Mouse (Mus musculus): ENCODE results near the gene Tceanc2. TPM values are rescaled to one million over a fixed set of nuclear protein-coding genes. Genes with fewer than 3 reads are reported as not detected.

The Tceanc2 gene
- total and polyA plus RNA-seq, 3 experiments = 15.1 to 65.8 (median 17.6) TPM

- Histone ChIP-seq H3K36me3 (replicated peaks) (no peaks in the 10 kb centered on the region), H3K4me1 (ENCODE audit: insufficient read depth, low read depth, low read length) (no peaks in the 10 kb centered on the region), H3K27me3 (ENCODE audit: insufficient read depth, low read length) (peaks cover 46% of the 10 kb centered on the region), H3K9me3 (replicated peaks) (no peaks in the 10 kb centered on the region), H3K4me3 (ENCODE audit: low read depth, low read length) (no peak within 1 kb of the TSS)
- DNase-seq (ENCODE audit: low spot score) (no peak), ATAC-seq (ENCODE audit: extremely low read depth, insufficient number of reproducible peaks, low FRiP score, poor library complexity, severe bottlenecking) (no peak)
- no peak for TF ChIP-seq TAL1 (conservative IDR thresholded peaks at IDR 0.05; ENCODE audit: low read depth, low read length)
- no peak for TF ChIP-seq POLR2AphosphoS5 (IDR thresholded peaks at IDR 0.05; ENCODE audit: insufficient replicate concordance, low read depth, low read length)
- no peak for TF ChIP-seq GATA1 (IDR thresholded peaks at IDR 0.05; ENCODE audit: borderline replicate concordance, low read length)
- no peak for TF ChIP-seq CTCF (IDR thresholded peaks at IDR 0.05; ENCODE audit: low read depth, low read length)
- no peak for TF ChIP-seq GATA2 (IDR thresholded peaks at IDR 0.05; ENCODE audit: borderline replicate concordance, low read depth, low read length)
Observed at GRCm38 (mm10) chr4:107096841-107097373, 82.0 kb downstream of the Tceanc2 start, which contains the start of gene Cdcp2. Cdcp2 (plus strand) TSS chr4:107096891.

DNA sequence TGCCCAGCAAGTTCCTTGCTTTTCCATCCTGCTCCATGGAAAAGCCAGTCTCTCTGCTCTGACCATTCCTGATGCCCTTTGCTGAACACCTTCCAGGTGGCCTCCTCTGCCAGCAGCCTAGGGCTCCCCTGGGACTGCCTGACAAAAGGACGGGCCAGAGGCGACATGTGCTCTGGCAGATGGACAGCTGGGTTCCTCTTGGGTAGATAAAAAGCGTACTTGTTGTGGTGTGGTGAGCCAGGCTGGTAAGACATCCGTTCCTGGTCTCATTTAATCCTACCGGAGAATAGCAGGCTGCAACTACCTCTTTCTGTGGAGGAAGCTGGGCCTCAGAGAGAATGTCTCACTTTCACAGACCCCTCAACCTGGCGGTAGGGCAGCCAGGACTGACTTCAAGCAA is 82.9 kb downstream of the Tceanc2 start:
- H3K9me3 ChIP-seq (replicated peaks) = no peaks in the 10 kb centered on the region
- H3K4me1 ChIP-seq (ENCODE audit: insufficient read depth, low read depth, low read length) = no peaks in the 10 kb centered on the region
- peaks cover 55% of the 10 kb centered on the region for H3K27me3 ChIP-seq (ENCODE audit: insufficient read depth, low read length)
- DNase-seq (ENCODE audit: low spot score) (no peak), ATAC-seq (ENCODE audit: extremely low read depth, insufficient number of reproducible peaks, low FRiP score, poor library complexity, severe bottlenecking) (no peak)
- TF ChIP-seq CTCF (IDR thresholded peaks at IDR 0.05; ENCODE audit: low read depth, low read length) = no peak
- no peak for TF ChIP-seq POLR2AphosphoS5 (IDR thresholded peaks at IDR 0.05; ENCODE audit: insufficient replicate concordance, low read depth, low read length)
- no peak for TF ChIP-seq TAL1 (conservative IDR thresholded peaks at IDR 0.05; ENCODE audit: low read depth, low read length)
- no peak for TF ChIP-seq GATA1 (IDR thresholded peaks at IDR 0.05; ENCODE audit: borderline replicate concordance, low read length)
- TF ChIP-seq GATA2 (IDR thresholded peaks at IDR 0.05; ENCODE audit: borderline replicate concordance, low read depth, low read length) = no peak
- no peak overlapping the region for H3K4me3 ChIP-seq (ENCODE audit: low read depth, low read length)
- no peaks in the 10 kb centered on the region for H3K36me3 ChIP-seq (replicated peaks)

GRCm38 (mm10) chr4:107094484-107095187 is 84.3 kb downstream of the Tceanc2 start:
- Histone ChIP-seq H3K9me3 (replicated peaks) (no peaks in the 10 kb centered on the region), H3K4me1 (ENCODE audit: insufficient read depth, low read depth, low read length) (no peaks in the 10 kb centered on the region), H3K4me3 (ENCODE audit: low read depth, low read length) (no peak overlapping the region), H3K27me3 (ENCODE audit: insufficient read depth, low read length) (peaks cover 55% of the 10 kb centered on the region), H3K36me3 (replicated peaks) (no peaks in the 10 kb centered on the region)
- ATAC-seq (ENCODE audit: extremely low read depth, insufficient number of reproducible peaks, low FRiP score, poor library complexity, severe bottlenecking) (no peak), DNase-seq (ENCODE audit: low spot score) (no peak)
- TF ChIP-seq GATA1 (IDR thresholded peaks at IDR 0.05; ENCODE audit: borderline replicate concordance, low read length) = no peak
- TF ChIP-seq CTCF (IDR thresholded peaks at IDR 0.05; ENCODE audit: low read depth, low read length) = no peak
- no peak for TF ChIP-seq GATA2 (IDR thresholded peaks at IDR 0.05; ENCODE audit: borderline replicate concordance, low read depth, low read length)
- TF ChIP-seq POLR2AphosphoS5 (IDR thresholded peaks at IDR 0.05; ENCODE audit: insufficient replicate concordance, low read depth, low read length) = no peak
- no peak for TF ChIP-seq TAL1 (conservative IDR thresholded peaks at IDR 0.05; ENCODE audit: low read depth, low read length)

- no peak for ATAC-seq (ENCODE audit: extremely low read depth, insufficient number of reproducible peaks, low FRiP score, poor library complexity, severe bottlenecking)
- no peak for TF ChIP-seq CTCF (IDR thresholded peaks at IDR 0.05; ENCODE audit: low read depth, low read length)
- TF ChIP-seq TAL1 (conservative IDR thresholded peaks at IDR 0.05; ENCODE audit: low read depth, low read length) = no peak
- TF ChIP-seq GATA2 (IDR thresholded peaks at IDR 0.05; ENCODE audit: borderline replicate concordance, low read depth, low read length) = no peak
- no peak for TF ChIP-seq POLR2AphosphoS5 (IDR thresholded peaks at IDR 0.05; ENCODE audit: insufficient replicate concordance, low read depth, low read length)
- no peak for TF ChIP-seq GATA1 (IDR thresholded peaks at IDR 0.05; ENCODE audit: borderline replicate concordance, low read length)
Observed at GRCm38 (mm10) chr4:107091696-107092095, 87.2 kb downstream of the Tceanc2 start.

GRCm38 (mm10) chr4:107084858-107085257 is 94.1 kb downstream of the Tceanc2 start:
- ATAC-seq (ENCODE audit: extremely low read depth, insufficient number of reproducible peaks, low FRiP score, poor library complexity, severe bottlenecking) = no peak
- Histone ChIP-seq H3K9me3 (replicated peaks) (no peaks in the 10 kb centered on the region), H3K27me3 (ENCODE audit: insufficient read depth, low read length) (peaks cover 52% of the 10 kb centered on the region), H3K4me1 (ENCODE audit: insufficient read depth, low read depth, low read length) (no peaks in the 10 kb centered on the region), H3K4me3 (ENCODE audit: low read depth, low read length) (no peak overlapping the region), H3K36me3 (replicated peaks) (peaks cover 6% of the 10 kb centered on the region)
- no peak for DNase-seq (ENCODE audit: low spot score)
- TF ChIP-seq GATA1 (IDR thresholded peaks at IDR 0.05; ENCODE audit: borderline replicate concordance, low read length) (no peak), TAL1 (conservative IDR thresholded peaks at IDR 0.05; ENCODE audit: low read depth, low read length) (no peak), GATA2 (IDR thresholded peaks at IDR 0.05; ENCODE audit: borderline replicate concordance, low read depth, low read length) (no peak)

More at GRCm38 (mm10) chr4:107091696-107092095, 87.2 kb downstream of the Tceanc2 start:
- H3K4me3 ChIP-seq (ENCODE audit: low read depth, low read length) = no peak overlapping the region
- H3K27me3 ChIP-seq (ENCODE audit: insufficient read depth, low read length) = peaks cover 59% of the 10 kb centered on the region
- no peaks in the 10 kb centered on the region for H3K36me3 ChIP-seq (replicated peaks)
- DNase-seq (ENCODE audit: low spot score) = no peak
- H3K4me1 ChIP-seq (ENCODE audit: insufficient read depth, low read depth, low read length) = no peaks in the 10 kb centered on the region
- no peaks in the 10 kb centered on the region for H3K9me3 ChIP-seq (replicated peaks)

GRCm38 (mm10) chr4:107084343-107084742 is 94.6 kb downstream of the Tceanc2 start:
- Histone ChIP-seq H3K27me3 (ENCODE audit: insufficient read depth, low read length) (peaks cover 47% of the 10 kb centered on the region), H3K4me3 (ENCODE audit: low read depth, low read length) (no peak overlapping the region), H3K4me1 (ENCODE audit: insufficient read depth, low read depth, low read length) (no peaks in the 10 kb centered on the region), H3K9me3 (replicated peaks) (no peaks in the 10 kb centered on the region), H3K36me3 (replicated peaks) (peaks cover 6% of the 10 kb centered on the region)
- TF ChIP-seq GATA1 (IDR thresholded peaks at IDR 0.05; ENCODE audit: borderline replicate concordance, low read length) (no peak), CTCF (IDR thresholded peaks at IDR 0.05; ENCODE audit: low read depth, low read length) (no peak), GATA2 (IDR thresholded peaks at IDR 0.05; ENCODE audit: borderline replicate concordance, low read depth, low read length) (no peak), POLR2AphosphoS5 (IDR thresholded peaks at IDR 0.05; ENCODE audit: insufficient replicate concordance, low read depth, low read length) (no peak), TAL1 (conservative IDR thresholded peaks at IDR 0.05; ENCODE audit: low read depth, low read length) (no peak)
- ATAC-seq (ENCODE audit: extremely low read depth, insufficient number of reproducible peaks, low FRiP score, poor library complexity, severe bottlenecking) = no peak
- no peak for DNase-seq (ENCODE audit: low spot score)

Other genes starting within 250 kb of the Tceanc2 start
- gene Mrpl37, start 112.2 kb downstream of the Tceanc2 start, total RNA-seq (2014; fragmentation: Nextera tagmentation) = 95.0 and 125 TPM in 2 replicates
- gene Mrpl37, start 112.2 kb downstream of the Tceanc2 start, total RNA-seq (2017) = 50.0 and 50.4 TPM in 2 replicates
- gene Mrpl37, start 112.2 kb downstream of the Tceanc2 start, polyA plus RNA-seq (2012) = 41.0 and 51.9 TPM in 2 replicates
- 4.3 and 5.3 TPM in 2 replicates for gene Cyb5rl, start 112.1 kb downstream of the Tceanc2 start, total RNA-seq (2014; fragmentation: Nextera tagmentation)
- gene Cyb5rl, start 112.1 kb downstream of the Tceanc2 start, total RNA-seq (2017) = 4.2 and 5.2 TPM in 2 replicates
- 3.8 and 4.3 TPM in 2 replicates for gene Cyb5rl, start 112.1 kb downstream of the Tceanc2 start, polyA plus RNA-seq (2012)
- not detected in 2 replicates for gene Cdcp2, start 82.2 kb downstream of the Tceanc2 start, total RNA-seq (2014; fragmentation: Nextera tagmentation)
- gene Cdcp2, start 82.2 kb downstream of the Tceanc2 start, total RNA-seq (2017) = 0.06 and 0.11 TPM in 2 replicates
- not detected in 2 replicates for gene Cdcp2, start 82.2 kb downstream of the Tceanc2 start, polyA plus RNA-seq (2012)
- 191 and 209 TPM in 2 replicates for gene Tmem59, start 717 bp downstream of the Tceanc2 start, total RNA-seq (2014; fragmentation: Nextera tagmentation)
- gene Tmem59, start 717 bp downstream of the Tceanc2 start, total RNA-seq (2017) = 89.2 and 113 TPM in 2 replicates
- 74.2 and 102 TPM in 2 replicates for gene Tmem59, start 717 bp downstream of the Tceanc2 start, polyA plus RNA-seq (2012)
- gene Ldlrad1, start 30.1 kb upstream of the Tceanc2 start, total RNA-seq (2014; fragmentation: Nextera tagmentation) = 0.75 TPM in 1 of 2 replicates, not detected in the other
- gene Ldlrad1, start 30.1 kb upstream of the Tceanc2 start, total RNA-seq (2017) = not detected in 2 replicates
- not detected in 2 replicates for gene Ldlrad1, start 30.1 kb upstream of the Tceanc2 start, polyA plus RNA-seq (2012)
- gene Lrrc42, start 74.4 kb upstream of the Tceanc2 start, total RNA-seq (2014; fragmentation: Nextera tagmentation) = 20.7 and 23.9 TPM in 2 replicates
- gene Lrrc42, start 74.4 kb upstream of the Tceanc2 start, total RNA-seq (2017) = 13.1 and 15.0 TPM in 2 replicates
- 13.9 and 15.7 TPM in 2 replicates for gene Lrrc42, start 74.4 kb upstream of the Tceanc2 start, polyA plus RNA-seq (2012)
- 37.5 and 44.7 TPM in 2 replicates for gene Hspb11, start 74.5 kb upstream of the Tceanc2 start, total RNA-seq (2014; fragmentation: Nextera tagmentation)
- 31.0 and 33.8 TPM in 2 replicates for gene Hspb11, start 74.5 kb upstream of the Tceanc2 start, total RNA-seq (2017)
- gene Hspb11, start 74.5 kb upstream of the Tceanc2 start, polyA plus RNA-seq (2012) = 8.9 and 9.1 TPM in 2 replicates
- gene Dio1, start 128.1 kb upstream of the Tceanc2 start, total RNA-seq (2014; fragmentation: Nextera tagmentation) = not detected in 2 replicates
- not detected in 2 replicates for gene Dio1, start 128.1 kb upstream of the Tceanc2 start, total RNA-seq (2017)
- not detected in 2 replicates for gene Dio1, start 128.1 kb upstream of the Tceanc2 start, polyA plus RNA-seq (2012)
- 26.8 and 27.5 TPM in 2 replicates for gene Yipf1, start 135.2 kb upstream of the Tceanc2 start, total RNA-seq (2014; fragmentation: Nextera tagmentation)
- gene Yipf1, start 135.2 kb upstream of the Tceanc2 start, total RNA-seq (2017) = 35.8 and 45.5 TPM in 2 replicates
- 8.8 and 13.4 TPM in 2 replicates for gene Yipf1, start 135.2 kb upstream of the Tceanc2 start, polyA plus RNA-seq (2012)
- 139 and 144 TPM in 2 replicates for gene Ndc1, start 188.7 kb upstream of the Tceanc2 start, total RNA-seq (2014; fragmentation: Nextera tagmentation)
- gene Ndc1, start 188.7 kb upstream of the Tceanc2 start, total RNA-seq (2017) = 48.9 and 56.3 TPM in 2 replicates
- 6.7 and 8.6 TPM in 2 replicates for gene Ndc1, start 188.7 kb upstream of the Tceanc2 start, polyA plus RNA-seq (2012)

Data from G1E (cell line).